ENCODE assay signal across 9 mouse cellular contexts in genomic region chr8:121653340-121654019, GRCm38 (mm10). TPM values are rescaled to one million over a fixed set of nuclear protein-coding genes. Genes with fewer than 3 reads are reported as not detected.
DNase-seq lines count a peak whose midpoint lies in the region; ATAC-seq and TF ChIP-seq lines count a peak whose summit lies in the region.
"Had no signal": no experiment of that assay in that cellular context is flagged by ENCODE, and none has a peak within 500 bp of the region (broad histone marks: within the 10 kb centered on the region; RNA-seq: fewer than 3 reads in every experiment).

No protein-coding gene starts in this region.

- peak; percentile 52 for ATAC-seq in forebrain, embryonic 13.5 days
- no peak for ATAC-seq in limb, embryonic 11.5 days (ENCODE audit: insufficient number of reproducible peaks, low FRiP score, low TSS enrichment, low read depth)
- peak; percentile 29; the same call in 1 of the 2 replicates for ATAC-seq in neural tube, embryonic 12.5 days (ENCODE audit: low FRiP score, low read depth)

- in situ Hi-C loops in ES-E14 (cut with MboI; ENCODE audit: low sequenced_read_pairs in 2 of 2, unreplicated experiment in 2 of 2), result no loop called here

- H3K4me2 ChIP-seq in forebrain, embryonic 13.5 days, result peak overlapping the region; percentile 87
- peak overlapping the region; percentile 92 for H3K4me2 ChIP-seq in limb, embryonic 11.5 days (ENCODE audit: low read depth, severe bottlenecking)
- H3K4me2 ChIP-seq in neural tube, embryonic 12.5 days (replicated peaks), result peak overlapping the region; percentile 88

- H3K4me3 ChIP-seq in gastrocnemius, adult 2 months, result peak overlapping the region; percentile 90
- peak overlapping the region; percentile 57 to 68 for H3K4me3 ChIP-seq in ES-E14 (ENCODE audit: insufficient read depth in 1 of 2, low read depth in 1 of 2, low read length in 2 of 2, poor library complexity in 1 of 2, severe bottlenecking in 1 of 2)
- H3K4me3 ChIP-seq in forebrain, embryonic 13.5 days, result peak overlapping the region; percentile 93
- peak overlapping the region; percentile 68 for H3K4me3 ChIP-seq in limb, embryonic 11.5 days (ENCODE audit: low read depth, low read length)
- H3K4me3 ChIP-seq in neural tube, embryonic 12.5 days, result peak overlapping the region; percentile 96

- DNase-seq in gastrocnemius, adult 2 months, result peak; percentile 66
- no peak for DNase-seq in gastrocnemius, postnatal 36 days
- no peak for DNase-seq in ES-E14 (ENCODE audit: low read depth, low spot score)
- DNase-seq in limb, embryonic 11.5 days (ENCODE audit: low spot score), result peak; percentile 61
- no peak for DNase-seq in retina, embryonic 14.5 days (ENCODE audit: low spot score)
- no peak for DNase-seq in ovary, postnatal 36 days (ENCODE audit: low spot score)

- peak overlapping the region; percentile 98 for H3K27ac ChIP-seq in gastrocnemius, adult 2 months
- H3K27ac ChIP-seq in ES-E14 (ENCODE audit: insufficient read depth, low read depth, low read length, poor library complexity, severe bottlenecking), result no peak overlapping the region
- H3K27ac ChIP-seq in forebrain, embryonic 13.5 days, result peak overlapping the region; percentile 99
- peak overlapping the region; percentile 90 for H3K27ac ChIP-seq in limb, embryonic 11.5 days (replicated peaks; ENCODE audit: low read depth, low read length)
- peak overlapping the region; percentile 84 for H3K27ac ChIP-seq in neural tube, embryonic 12.5 days

- peak overlapping the region; percentile 52 for H3K9ac ChIP-seq in ES-E14 (ENCODE audit: insufficient read depth, low read depth, low read length, poor library complexity, severe bottlenecking)
- H3K9ac ChIP-seq in forebrain, embryonic 13.5 days, result peak overlapping the region; percentile 90
- peak overlapping the region; percentile 86 for H3K9ac ChIP-seq in limb, embryonic 11.5 days (ENCODE audit: low read length)
- H3K9ac ChIP-seq in neural tube, embryonic 12.5 days, result peak overlapping the region; percentile 97

- H3K36me3 ChIP-seq in ES-E14 (ENCODE audit: control insufficient read depth, insufficient read depth, low read length, poor library complexity, severe bottlenecking), result peaks cover 12% of the 10 kb centered on the region; the same call in 1 of the 2 replicates
- peaks cover 10% of the 10 kb centered on the region; the same call in 1 of the 2 replicates for H3K36me3 ChIP-seq in forebrain, embryonic 13.5 days (ENCODE audit: poor library complexity, severe bottlenecking)
- H3K36me3 ChIP-seq in limb, embryonic 11.5 days (ENCODE audit: control insufficient read depth, insufficient read depth, low read length), result no peaks in the 10 kb centered on the region
- no peaks in the 10 kb centered on the region for H3K36me3 ChIP-seq in neural tube, embryonic 12.5 days
- H3K36me3 ChIP-seq: G1E had no signal

- H3K4me1 ChIP-seq in ES-E14 (ENCODE audit: control insufficient read depth in 2 of 2, insufficient read depth in 2 of 2, low read length in 2 of 2, poor library complexity in 1 of 2), result peaks cover 0 to 22% of the 10 kb centered on the region in 2 experiments; a peak in 2 of 4 replicates
- peaks cover 44% of the 10 kb centered on the region for H3K4me1 ChIP-seq in forebrain, embryonic 13.5 days
- peaks cover 21% of the 10 kb centered on the region for H3K4me1 ChIP-seq in limb, embryonic 11.5 days (ENCODE audit: control insufficient read depth, insufficient read depth, low read length)
- H3K4me1 ChIP-seq in neural tube, embryonic 12.5 days, result peaks cover 42% of the 10 kb centered on the region

- TF ChIP-seq CTCF in gastrocnemius, adult 2 months (IDR thresholded peaks at IDR 0.05), result no peak

- 2% methylated on average over 31 of the region's 31 CpGs for WGBS in forebrain, embryonic 13.5 days
- WGBS in limb, embryonic 11.5 days, result 1% methylated on average over 31 of the region's 31 CpGs
- 2% methylated on average over 31 of the region's 31 CpGs for WGBS in neural tube, embryonic 12.5 days

- no peaks in the 10 kb centered on the region for H3K27me3 ChIP-seq in forebrain, embryonic 13.5 days
- no peaks in the 10 kb centered on the region for H3K27me3 ChIP-seq in limb, embryonic 11.5 days (ENCODE audit: control insufficient read depth, insufficient read depth, low read length)
- H3K27me3 ChIP-seq in neural tube, embryonic 12.5 days (replicated peaks), result no peaks in the 10 kb centered on the region

- intact Hi-C loops in gastrocnemius, adult 2 months (cut with DNase I), result loop anchor here (5.0 kb wide), 1 partner anchor 51 kb away; no protein-coding TSS in a partner anchor
- intact Hi-C loops in gastrocnemius, postnatal 36 days (cut with DNase I), result loop anchor here (1.0 kb wide), 1 partner anchor 60 kb away; no protein-coding TSS in a partner anchor

- H3K9me3 ChIP-seq in ES-E14 (ENCODE audit: control insufficient read depth, insufficient read depth, low read depth, low read length), result no peaks in the 10 kb centered on the region
- H3K9me3 ChIP-seq in forebrain, embryonic 13.5 days (replicated peaks), result no peaks in the 10 kb centered on the region
- H3K9me3 ChIP-seq in limb, embryonic 11.5 days (ENCODE audit: control insufficient read depth, low read length), result no peaks in the 10 kb centered on the region
- H3K9me3 ChIP-seq in neural tube, embryonic 12.5 days, result no peaks in the 10 kb centered on the region

TF ChIP-seq in ES-E14, 5 proteins besides CTCF, POLR2A, EP300 and RAD21:
- TF ChIP-seq ZC3H11A (IDR thresholded peaks at IDR 0.05; ENCODE audit: borderline replicate concordance, low read depth, low read length) (no peak), ZNF384 (IDR thresholded peaks at IDR 0.05; ENCODE audit: low read depth, low read length) (no peak), MAFK (IDR thresholded peaks at IDR 0.05; ENCODE audit: insufficient read depth, low read depth, low read length) (no peak)

RNA-seq across cellular contexts. Expression of gene Zcchc14, which starts 0.8 kb away (rescaled TPM):
- total RNA-seq in gastrocnemius, adult 2 months (2021), result 10 to 100 TPM; 18.8 to 22.3 TPM
- 10 to 100 TPM; 14.2 to 17.2 TPM for total RNA-seq in gastrocnemius, postnatal 36 days (2021)
- total RNA-seq in ES-E14 (2012; rRNA removed), result 18.6 and 19.6 TPM in 2 replicates
- polyA plus RNA-seq in forebrain, embryonic 13.5 days (2015; fragmentation: Nextera tagmentation; extraction: Ambion mirVana), result 30.0 and 33.7 TPM in 2 replicates
- 19.0 and 20.5 TPM in 2 replicates for polyA plus RNA-seq in limb, embryonic 11.5 days (2014; fragmentation: Nextera tagmentation; extraction: Ambion mirVana)
- 23.1 and 23.9 TPM in 2 replicates for polyA plus RNA-seq in neural tube, embryonic 12.5 days (2016; fragmentation: Nextera tagmentation; extraction: Ambion mirVana)
- polyA plus RNA-seq: G1E had no signal

Comparison
In these comparisons a context has a peak if more than half of its experiments do, and no peak if none do; other contexts are left out.
1. DNase-seq: peak in gastrocnemius, adult 2 months (single experiment) and limb, embryonic 11.5 days (single experiment); none in gastrocnemius, postnatal 36 days (0 of 2), ES-E14 (single experiment), retina, embryonic 14.5 days (single experiment) and ovary, postnatal 36 days (single experiment).
2. Peak in every context shown above with its lines, with median percentiles within 50 percentile points of each other: H3K4me3 ChIP-seq, H3K9ac ChIP-seq and H3K4me2 ChIP-seq.